Mouse (Mus musculus) left cerebral cortex, postnatal 14 days (tissue): ENCODE results near the gene Cend1. TPM values are rescaled to one million over a fixed set of nuclear protein-coding genes. Genes with fewer than 3 reads are reported as not detected.

Experiments used
- DNase-seq, 2 experiments: peaks; one replicate each; pipeline ENCODE4 v3.0.0; 2021 to 2022; ENCODE audit warnings: low spot score in 2 of 2, mixed read lengths in 1 of 2
- intact Hi-C: fragments of 180-260 bp; cut with DNase I; formaldehyde crosslinking; loops from one replicate; pipeline ENCODE4 v1.15.1; 2025
- total RNA-seq, 2 experiments: library from RNA; stranded (reverse); gene quantifications; 2 replicates each; pipeline ENCODE4 v1.2.3; 2021

The Cend1 gene
- total RNA-seq, 2 experiments from 2014 or later: 338 to 362 TPM

DNA sequence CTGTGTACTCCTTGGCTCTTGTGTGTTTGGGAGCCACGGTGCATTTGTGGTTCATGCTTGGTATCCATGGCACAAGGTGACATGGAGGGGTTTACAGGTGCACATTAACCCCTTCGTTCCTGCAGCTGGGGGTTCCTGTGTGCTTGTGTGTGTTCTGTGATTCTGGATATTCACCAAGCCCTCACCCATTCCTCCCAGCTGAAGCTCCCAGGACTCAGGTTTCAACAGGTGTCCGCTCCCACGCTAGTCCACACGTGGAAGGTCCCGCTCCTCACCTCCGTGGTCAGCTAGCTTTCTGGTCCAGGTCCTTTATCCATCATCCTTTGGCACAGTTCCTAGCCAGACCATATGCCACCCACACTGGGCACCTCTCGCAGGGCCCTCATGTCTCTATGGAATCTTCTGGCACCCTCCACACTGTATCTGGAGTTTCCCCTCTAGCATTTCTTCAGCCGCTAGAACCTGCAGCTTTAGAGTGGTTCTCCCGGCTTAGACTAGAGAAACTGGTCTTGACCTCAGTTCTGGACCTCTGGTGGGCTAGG is 37.4 kb upstream of the Cend1 start:
- DNase-seq: no peak
- intact Hi-C loops: no loop called here

DNA sequence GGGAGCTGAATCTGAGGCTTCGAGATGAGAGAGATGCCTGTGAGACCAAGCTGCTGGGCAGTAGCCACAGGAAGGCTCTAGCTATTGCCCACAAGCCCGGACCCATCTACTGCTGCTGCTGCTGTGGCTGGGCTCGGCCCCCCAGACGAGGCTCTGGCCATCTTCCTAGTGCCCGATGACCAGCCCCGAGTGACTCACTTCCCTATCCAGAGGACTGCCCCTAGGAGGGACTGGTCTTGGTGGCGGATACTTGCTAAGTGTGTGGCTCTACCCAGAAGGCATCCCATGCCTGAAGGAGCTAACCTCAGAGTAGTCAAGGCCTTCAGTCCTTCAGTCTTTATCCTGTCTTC is 36.7 kb upstream of the Cend1 start:
- intact Hi-C loops: no loop called here
- DNase-seq: no peak

DNA sequence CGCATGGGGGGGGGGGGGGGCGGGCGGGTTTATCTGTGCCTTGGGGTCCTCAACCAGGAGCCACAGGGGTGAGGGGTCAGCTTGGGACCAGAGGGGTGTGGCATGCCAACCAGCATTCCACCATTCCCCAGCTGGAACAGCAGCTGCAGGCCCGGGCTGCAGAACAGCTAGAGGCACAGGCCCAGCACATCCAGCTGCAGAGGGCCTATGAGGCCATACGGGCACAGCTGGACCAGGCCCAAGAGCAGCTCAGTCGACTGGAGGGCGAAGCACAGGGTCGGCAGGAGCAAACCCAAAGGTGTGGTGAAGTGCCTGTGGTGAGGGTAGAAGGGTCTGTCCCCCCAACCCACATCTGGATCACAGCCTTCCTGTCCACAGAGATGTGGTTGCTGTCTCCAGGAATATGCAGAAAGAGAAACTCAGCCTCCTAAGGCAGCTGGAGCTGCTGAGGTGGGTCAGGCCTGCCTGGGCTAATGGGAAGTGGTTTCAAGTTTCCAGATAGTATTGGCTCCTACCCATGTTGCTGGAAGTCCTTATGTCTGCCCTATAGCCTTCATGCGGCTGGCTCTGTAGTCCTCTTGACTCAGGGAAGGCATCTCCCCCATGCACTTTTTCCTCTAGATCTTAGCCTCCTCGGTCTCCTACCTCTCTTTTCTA is 36.2 kb upstream of the Cend1 start:
- intact Hi-C loops: no loop called here
- no peak for DNase-seq

DNA sequence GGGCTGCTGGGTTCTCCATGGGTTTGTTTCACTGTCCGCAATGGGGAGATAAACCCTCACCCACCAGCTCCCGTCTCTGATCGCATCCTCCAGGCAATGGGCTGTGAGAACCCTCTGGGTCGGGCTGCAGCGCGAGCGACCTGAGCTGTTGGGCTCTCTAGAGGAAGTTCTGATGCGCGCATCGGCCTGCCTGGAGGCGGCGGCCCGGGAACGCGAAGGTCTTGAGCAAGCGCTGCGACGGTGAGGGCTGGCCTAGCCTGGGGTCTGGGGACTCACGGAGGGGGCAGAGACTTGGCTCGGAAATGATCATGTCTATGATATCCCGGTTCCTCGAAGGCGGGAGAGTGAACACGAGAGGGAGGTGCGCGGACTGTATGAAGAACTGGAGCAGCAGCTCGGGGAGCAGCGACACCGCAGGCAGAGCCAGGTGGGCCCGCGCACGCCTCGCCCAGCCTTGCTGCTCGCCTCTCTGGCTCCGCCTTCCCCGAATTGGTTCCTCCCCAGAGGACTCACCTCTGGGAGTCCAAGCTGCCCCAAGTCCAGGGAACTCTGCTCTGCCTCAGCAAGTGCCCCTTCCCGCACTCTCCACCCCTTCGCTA is 35.4 kb upstream of the Cend1 start:
- no peak for DNase-seq

DNA sequence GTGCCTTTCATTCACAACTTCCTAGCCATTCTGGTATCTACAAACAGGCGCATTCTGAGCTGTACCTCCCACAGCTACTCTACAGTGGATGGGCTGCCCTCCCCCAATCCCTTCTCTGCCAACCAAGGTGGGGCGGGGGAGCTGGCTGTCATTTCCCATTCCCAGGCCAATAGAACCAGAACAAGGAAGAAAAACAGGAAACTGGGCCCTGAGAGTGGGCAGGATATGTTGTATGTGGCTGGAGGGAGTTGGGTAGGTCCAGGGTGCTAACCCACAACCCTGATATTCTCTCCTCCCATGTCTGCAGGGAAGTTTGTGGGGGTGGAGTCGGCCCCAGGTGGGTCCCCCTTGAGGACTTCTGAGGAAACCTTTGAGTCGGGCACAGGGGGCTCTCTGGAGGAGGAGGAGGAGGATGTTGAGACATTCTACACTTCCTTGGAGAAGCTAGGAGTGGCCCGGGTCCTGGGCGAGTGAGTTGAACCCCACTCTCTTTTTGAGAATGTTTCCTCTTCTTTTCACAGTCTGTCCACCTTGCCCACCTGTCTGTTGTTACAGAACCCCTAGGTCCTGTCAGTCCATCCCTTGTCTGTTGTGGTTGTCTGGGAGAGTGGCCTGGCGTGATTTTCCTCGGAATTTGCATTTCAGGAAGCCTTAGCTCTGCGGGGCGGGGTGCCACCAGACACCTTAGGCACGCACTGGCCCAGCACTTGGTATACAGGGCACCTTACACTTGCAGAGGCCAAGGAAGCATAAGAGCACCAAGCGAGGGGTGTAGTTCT is 34.7 kb upstream of the Cend1 start:
- intact Hi-C loops: no loop called here
- DNase-seq: no peak

More for the DNA sequence above, 35.4 kb upstream of the Cend1 start:
- intact Hi-C loops: no loop called here

DNA sequence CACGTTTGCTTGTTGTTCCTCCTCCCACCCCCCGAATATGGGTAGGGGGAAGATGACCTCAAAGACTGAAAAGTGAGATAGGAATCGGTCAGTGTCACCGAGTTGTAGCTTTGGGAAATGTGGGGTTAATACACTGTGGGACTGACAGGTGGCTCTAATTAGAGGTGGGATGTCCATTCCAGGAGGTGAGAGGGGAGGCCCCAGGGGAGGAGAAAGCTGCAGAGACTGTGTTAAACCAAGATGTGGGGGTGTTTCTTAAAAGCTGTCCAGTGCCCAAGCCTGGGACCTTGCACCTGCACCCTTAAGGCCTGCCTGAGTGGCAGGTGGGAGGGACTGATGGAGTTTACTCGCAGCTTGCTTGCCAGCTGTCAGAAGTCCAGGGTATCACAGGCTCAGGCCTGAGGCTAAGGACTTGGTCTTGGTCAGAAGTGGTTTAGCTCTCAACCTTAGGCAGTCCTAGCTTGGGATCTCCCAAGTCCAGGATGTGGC is 33.1 kb upstream of the Cend1 start:
- intact Hi-C loops: no loop called here
- DNase-seq: no peak

DNA sequence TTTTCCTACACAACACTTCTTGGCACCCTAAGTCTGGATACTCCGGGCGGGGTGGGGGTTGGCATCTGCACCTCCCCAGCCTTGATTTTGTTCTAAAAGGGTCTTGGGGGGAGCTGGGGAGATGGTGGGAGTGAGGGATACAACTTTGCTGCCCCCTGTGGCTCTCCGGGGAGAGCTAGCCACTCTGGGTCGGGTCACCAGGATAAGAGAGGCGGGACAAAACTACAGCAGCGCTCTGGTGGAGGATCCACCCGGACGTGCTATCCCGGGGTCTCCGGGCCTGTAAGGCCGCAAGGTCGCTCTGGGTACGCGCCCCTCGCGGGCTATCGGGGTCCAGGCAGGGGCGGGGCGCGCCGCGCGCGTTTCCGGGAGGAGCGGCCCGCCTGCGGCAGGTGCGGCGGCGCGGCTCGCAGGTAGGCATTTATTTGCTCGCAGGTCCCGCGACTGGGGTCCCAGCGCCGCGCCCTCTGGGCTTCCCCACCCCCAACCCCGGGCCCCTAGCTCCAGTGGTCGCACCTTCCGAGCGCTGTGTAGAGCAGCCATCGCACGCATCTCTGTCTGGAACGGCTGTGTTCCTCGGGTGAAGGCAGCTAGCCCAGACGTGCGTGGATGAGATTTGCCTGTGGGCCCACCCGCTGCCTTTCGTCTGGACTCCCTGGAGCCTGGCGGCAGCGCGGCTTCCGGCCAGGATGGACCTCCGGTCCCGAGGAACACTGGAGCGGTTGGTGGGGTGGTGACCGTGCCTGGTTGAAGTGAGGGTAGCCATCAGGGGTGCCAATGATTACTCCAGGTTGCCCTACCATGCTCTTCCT is 32.4 kb upstream of the Cend1 start:
- no peak for DNase-seq
- intact Hi-C loops: no loop called here

DNA sequence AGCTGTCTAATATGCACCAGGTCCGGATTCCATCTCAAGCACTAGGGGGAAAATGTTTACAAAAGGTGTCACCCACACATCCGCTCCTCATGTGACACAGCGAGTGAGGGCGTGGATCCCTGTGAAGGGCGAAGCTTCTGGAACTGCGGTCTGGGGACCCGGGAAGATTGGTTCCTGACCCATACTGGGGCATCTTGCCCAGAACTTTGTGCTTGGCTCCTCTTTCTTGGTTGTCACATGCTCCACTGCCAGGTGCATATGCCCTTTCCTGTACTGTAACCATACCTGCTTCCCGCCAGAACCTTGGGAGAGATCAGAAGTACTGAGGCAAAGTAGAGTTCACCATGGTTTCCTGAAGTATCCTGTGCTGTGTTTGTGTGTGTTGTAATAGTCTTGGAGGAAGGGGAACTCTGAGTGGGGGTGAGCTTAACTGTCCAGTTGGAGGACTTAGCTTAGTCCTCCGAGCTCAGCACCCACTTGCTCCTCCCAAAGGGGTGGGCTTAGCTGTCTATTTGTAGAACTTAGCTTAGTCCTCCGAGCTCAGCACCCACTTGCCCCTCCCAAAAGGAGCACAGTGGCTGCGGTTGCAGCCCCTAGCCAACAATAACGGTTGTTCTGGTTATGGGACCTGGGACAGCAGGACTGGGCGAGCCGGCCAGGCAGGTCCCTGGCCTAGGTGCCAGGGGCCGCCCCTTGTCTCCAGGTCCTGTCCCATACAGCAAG is 31.3 kb upstream of the Cend1 start, which contains the start of gene Cracr2b:
Cracr2b (plus strand) TSS at position 704 of the 723 bp plus-strand sequence.
- DNase-seq: no peak

DNA sequence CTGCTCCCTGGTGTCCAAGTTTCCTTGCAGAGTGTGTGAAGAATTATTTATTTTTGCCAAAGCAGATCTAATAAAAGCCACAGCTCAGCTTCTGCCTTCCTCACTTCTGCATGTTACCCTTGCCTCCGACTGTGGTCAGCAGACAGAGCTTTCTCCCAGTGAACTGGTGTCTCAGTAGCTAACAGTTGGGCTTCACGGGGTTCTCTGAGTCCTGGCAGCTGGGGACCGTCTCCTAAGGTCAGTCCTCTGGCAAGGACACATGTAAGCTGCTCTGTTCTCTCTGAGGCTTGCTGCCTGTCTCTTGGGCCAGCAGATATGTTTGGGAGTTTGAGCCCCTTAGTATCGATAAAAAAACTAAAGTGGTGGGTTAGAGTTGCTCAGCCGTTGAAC is 30.7 kb upstream of the Cend1 start:
- intact Hi-C loops: no loop called here
- DNase-seq: no peak

More for the DNA sequence above, 31.3 kb upstream of the Cend1 start, which contains the start of gene Cracr2b:
- intact Hi-C loops: no loop called here

DNA sequence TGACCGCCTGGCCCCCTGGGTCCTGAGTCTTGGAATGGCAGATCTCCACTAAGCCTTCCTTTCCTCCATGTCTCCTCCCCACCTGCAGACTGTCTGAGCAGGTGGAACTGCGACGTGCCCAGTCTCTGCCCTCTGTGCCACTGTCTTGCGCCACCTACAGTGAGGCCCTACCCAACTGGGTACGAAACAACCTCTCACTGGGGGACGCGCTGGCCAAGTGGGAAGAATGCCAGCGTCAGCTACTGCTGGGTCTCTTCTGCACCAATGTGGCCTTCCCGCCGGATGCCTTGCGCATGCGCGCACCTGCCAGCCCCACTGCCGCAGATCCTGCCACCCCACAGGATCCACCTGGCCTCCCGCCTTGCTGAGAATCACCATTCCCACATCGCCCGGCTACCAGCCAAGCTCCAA is 30.0 kb upstream of the Cend1 start:
- intact Hi-C loops: no loop called here
- no peak for DNase-seq

DNA sequence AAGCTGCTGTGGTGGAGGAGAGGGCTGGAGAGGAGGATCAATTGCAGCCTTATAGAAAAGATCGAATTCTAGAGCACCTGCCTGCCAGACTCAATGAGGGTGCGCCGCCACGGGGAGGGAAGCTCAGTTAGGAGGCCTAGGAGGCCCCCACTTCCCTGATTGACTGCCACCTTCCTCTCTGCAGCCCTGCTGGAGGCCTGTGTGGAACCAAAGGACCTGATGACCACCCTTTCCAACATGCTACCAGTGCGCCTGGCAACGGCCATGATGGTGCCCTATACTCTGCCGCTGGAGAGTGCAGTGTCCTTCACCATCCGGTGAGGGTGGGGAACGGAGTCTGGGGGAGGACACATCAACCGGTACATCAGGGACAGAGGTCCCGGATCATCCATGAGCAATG is 29.4 kb upstream of the Cend1 start:
- intact Hi-C loops: no loop called here
- DNase-seq: no peak

DNA sequence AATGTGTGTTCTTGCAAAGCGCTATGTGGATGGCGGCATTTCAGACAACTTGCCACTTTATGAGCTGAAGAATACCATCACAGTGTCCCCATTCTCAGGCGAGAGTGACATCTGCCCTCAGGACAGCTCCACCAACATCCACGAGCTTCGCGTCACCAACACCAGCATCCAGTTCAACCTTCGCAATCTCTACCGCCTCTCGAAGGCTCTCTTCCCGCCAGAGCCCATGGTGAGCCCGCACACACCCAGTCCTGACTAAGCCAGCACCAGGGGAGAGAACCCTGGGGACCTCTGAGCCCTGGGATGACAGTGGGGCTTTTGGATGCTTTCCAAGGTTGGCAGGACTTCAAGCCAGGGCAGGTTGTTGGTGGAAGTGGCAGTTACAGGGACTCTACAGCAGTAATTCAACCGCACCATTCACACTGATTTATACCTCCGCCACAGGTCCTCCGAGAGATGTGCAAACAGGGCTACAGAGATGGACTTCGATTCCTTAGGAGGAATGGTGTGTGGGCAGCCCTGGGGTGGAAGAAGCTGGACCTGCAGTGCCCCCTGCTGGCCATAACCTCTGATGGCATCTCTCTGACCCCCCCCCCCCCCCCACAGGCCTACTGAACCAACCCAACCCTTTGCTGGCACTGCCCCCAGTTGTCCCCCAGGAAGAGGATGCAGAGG is 28.8 kb upstream of the Cend1 start:
- intact Hi-C loops: no loop called here
- DNase-seq: no peak

DNA sequence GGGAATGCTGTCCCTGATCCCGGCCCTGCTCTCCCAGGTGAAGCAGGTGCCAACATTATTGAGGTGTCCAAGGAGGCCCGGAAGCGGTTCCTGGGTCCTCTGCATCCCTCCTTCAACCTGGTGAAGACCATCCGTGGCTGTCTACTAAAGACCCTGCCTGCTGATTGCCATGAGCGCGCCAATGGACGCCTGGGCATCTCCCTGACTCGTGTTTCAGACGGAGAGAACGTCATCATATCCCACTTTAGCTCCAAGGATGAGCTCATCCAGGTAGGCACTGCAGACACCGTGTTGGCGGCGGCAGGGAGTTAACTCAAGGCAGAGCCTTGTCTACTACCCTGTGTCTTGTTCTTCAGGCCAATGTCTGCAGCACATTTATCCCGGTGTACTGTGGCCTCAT is 27.9 kb upstream of the Cend1 start:
- no peak for DNase-seq
- intact Hi-C loops: no loop called here

DNA sequence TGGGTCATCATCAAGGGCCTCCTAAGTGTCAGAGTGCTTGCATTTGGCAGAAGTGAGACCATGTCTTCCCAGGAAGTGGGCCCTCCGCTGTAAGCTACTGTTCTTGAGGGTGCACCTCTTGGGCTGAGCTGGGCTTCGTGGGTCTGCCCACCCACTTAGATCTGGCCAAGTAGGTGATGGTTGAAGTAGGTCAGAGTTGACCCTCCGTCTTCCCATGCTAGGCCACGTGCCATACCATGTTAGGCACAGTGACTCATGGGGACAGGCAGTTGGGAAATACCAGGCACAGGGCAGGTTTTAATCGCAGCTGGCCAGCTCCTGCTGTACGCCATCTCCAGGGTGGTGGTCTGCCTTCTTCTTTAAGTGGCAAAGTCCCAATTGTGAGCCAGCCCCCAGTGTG is 27.4 kb upstream of the Cend1 start:
- DNase-seq: no peak
- intact Hi-C loops: no loop called here

DNA sequence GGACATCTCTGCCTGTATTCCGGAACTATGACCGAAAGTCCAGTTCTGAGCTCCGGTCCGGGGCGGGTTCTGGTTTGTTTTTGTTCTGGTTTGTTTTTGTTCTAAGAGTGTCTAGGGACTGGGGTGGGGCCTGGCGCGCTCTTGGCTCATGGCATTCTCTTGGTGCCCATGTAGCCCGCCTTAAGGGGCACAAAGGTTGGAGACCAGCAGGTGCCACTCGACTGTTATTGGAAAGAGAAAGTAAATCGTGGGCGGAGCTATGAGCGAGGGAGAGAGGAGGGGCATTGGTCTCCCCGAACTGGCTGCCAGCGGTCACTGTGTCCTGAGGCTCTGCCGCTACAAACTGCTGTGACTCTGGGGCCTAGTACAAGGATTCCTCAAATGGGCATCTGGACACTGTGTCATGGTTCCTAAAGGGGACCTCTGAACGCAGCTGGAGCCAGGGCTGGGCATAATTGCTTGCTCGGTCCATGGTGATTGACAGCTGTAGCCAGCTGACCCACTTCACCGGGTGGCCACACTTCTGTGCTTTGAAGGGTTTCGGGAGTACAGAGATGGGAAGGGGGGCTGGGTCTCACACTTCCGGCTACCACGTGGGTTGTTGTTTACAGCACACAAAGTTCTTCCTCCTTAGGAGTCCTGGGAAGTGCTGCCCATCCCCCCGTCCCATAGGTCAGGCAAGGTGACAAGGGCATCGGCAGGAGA is 26.5 kb upstream of the Cend1 start:
- intact Hi-C loops: no loop called here
- peak; percentile 52 to 79 for DNase-seq

DNA sequence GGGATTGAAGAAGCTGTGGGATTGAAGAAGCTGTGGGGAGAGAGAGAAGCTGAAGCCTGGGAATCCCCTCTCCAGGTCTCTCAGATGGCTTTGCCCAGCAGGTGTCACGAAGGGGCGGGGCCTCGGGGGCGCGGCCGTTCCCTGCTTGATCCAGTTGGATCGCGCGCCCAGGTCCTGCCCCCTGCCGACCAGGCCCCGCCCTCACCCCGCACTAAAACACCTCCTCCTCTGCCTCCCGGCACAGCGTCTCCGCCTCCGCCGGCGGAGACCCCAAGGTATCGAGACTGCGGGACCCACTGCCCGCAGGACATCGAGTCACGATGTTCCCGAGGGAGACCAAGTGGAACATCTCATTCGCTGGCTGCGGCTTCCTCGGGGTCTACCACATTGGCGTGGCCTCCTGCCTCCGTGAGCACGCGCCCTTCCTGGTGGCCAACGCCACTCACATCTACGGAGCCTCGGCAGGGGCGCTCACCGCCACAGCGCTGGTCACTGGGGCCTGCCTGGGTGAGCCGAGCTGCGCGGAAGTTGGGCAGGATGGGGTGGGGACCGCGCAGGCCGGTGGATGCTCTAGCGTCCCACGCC is 25.8 kb upstream of the Cend1 start, which contains the start of gene Pnpla2:
Pnpla2 (plus strand) TSS at position 232 of the 585 bp plus-strand sequence.
- peak; percentile 93 to 95 for DNase-seq
- intact Hi-C loops: no loop called here

DNA sequence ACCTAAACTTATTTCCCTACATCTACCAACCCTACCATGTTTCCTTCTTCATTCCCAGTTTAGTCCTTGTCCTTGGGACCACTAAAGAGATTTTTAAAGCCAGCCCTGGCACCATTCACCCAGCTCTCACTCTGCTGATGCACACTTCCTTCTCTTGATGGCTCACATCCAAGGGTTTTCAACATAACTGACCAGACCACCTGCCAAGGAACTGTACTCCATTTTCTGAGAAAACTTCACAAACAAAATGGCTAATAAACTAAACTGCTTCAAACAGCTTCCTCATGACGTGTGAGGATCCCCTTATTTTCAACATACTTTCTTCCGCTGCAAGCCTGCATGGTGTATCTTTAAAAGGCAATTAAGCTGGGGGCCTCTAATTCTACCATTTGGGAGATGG is 24.3 kb upstream of the Cend1 start:
- DNase-seq: no peak
- intact Hi-C loops: no loop called here
